Mouse (Mus musculus): ENCODE measurements around the gene Gk5.
"Not testable (repeated sequence)": the region's sequence is repeated elsewhere in the genome, so short reads cannot be mapped to it uniquely, and the experiment has no call there.

Gk5 gene

GRCm38 (mm10) chr9:96118861-96119772, at the start of gene Gk5:
Gene Gk5 (plus strand): TSS chr9:96119362.
- peak; percentile 100 for DNase-seq (ENCODE audit: extremely low spot score, low spot score)

GRCm38 (mm10) chr9:96078752-96079315, 40.3 kb upstream of the Gk5 start:
- DNase-seq (ENCODE audit: extremely low spot score, low spot score), result no peak

GRCm38 (mm10) chr9:96085293-96085692, 33.9 kb upstream of the Gk5 start:
- no peak for DNase-seq (ENCODE audit: extremely low spot score, low spot score)

- DNase-seq (ENCODE audit: extremely low spot score, low spot score), result no peak
Observed at GRCm38 (mm10) chr9:96087671-96088070, 31.5 kb upstream of the Gk5 start.

- not testable (repeated sequence) for DNase-seq (ENCODE audit: extremely low spot score, low spot score)
Observed at GRCm38 (mm10) chr9:96088456-96088855, 30.7 kb upstream of the Gk5 start.

- DNase-seq (ENCODE audit: extremely low spot score, low spot score), result not testable (repeated sequence)
Observed at GRCm38 (mm10) chr9:96092637-96093036, 26.5 kb upstream of the Gk5 start.

- DNase-seq (ENCODE audit: extremely low spot score, low spot score), result no peak
Observed at GRCm38 (mm10) chr9:96093221-96093620, 25.9 kb upstream of the Gk5 start.

- no peak for DNase-seq (ENCODE audit: extremely low spot score, low spot score)
Observed at GRCm38 (mm10) chr9:96094341-96094740, 24.8 kb upstream of the Gk5 start.

GRCm38 (mm10) chr9:96095192-96095591, 24.0 kb upstream of the Gk5 start:
- DNase-seq (ENCODE audit: extremely low spot score, low spot score), result no peak

GRCm38 (mm10) chr9:96102846-96103245, 16.3 kb upstream of the Gk5 start:
- no peak for DNase-seq (ENCODE audit: extremely low spot score, low spot score)

- no peak for DNase-seq (ENCODE audit: extremely low spot score, low spot score)
Observed at GRCm38 (mm10) chr9:96112879-96113361, 6.2 kb upstream of the Gk5 start.

- no peak for DNase-seq (ENCODE audit: extremely low spot score, low spot score)
Observed at GRCm38 (mm10) chr9:96116801-96117200, 2.4 kb upstream of the Gk5 start.

- no peak for DNase-seq (ENCODE audit: extremely low spot score, low spot score)
Observed at GRCm38 (mm10) chr9:96118216-96118615, 946 bp upstream of the Gk5 start.

GRCm38 (mm10) chr9:96127972-96128371, 8.8 kb downstream of the Gk5 start:
- no peak for DNase-seq (ENCODE audit: extremely low spot score, low spot score)

- DNase-seq (ENCODE audit: extremely low spot score, low spot score), result no peak
Observed at GRCm38 (mm10) chr9:96132956-96133603, 13.9 kb downstream of the Gk5 start.

GRCm38 (mm10) chr9:96134470-96134869, 15.3 kb downstream of the Gk5 start:
- no peak for DNase-seq (ENCODE audit: extremely low spot score, low spot score)

- no peak for DNase-seq (ENCODE audit: extremely low spot score, low spot score)
Observed at GRCm38 (mm10) chr9:96134916-96135315, 15.8 kb downstream of the Gk5 start.

GRCm38 (mm10) chr9:96135461-96135860, 16.3 kb downstream of the Gk5 start:
- no peak for DNase-seq (ENCODE audit: extremely low spot score, low spot score)

GRCm38 (mm10) chr9:96138958-96139357, 19.8 kb downstream of the Gk5 start:
- DNase-seq (ENCODE audit: extremely low spot score, low spot score), result no peak

GRCm38 (mm10) chr9:96139876-96140275, 20.7 kb downstream of the Gk5 start:
- no peak for DNase-seq (ENCODE audit: extremely low spot score, low spot score)

GRCm38 (mm10) chr9:96140931-96141330, 21.8 kb downstream of the Gk5 start:
- DNase-seq (ENCODE audit: extremely low spot score, low spot score), result no peak

- DNase-seq (ENCODE audit: extremely low spot score, low spot score), result no peak
Observed at GRCm38 (mm10) chr9:96142499-96142898, 23.3 kb downstream of the Gk5 start.
